Mouse (Mus musculus) testis, adult 2 months (tissue): ENCODE results near the gene Mgrn1. TPM values are rescaled to one million over a fixed set of nuclear protein-coding genes. Genes with fewer than 3 reads are reported as not detected.

Experiments used
- H3K27ac ChIP-seq: fragments of 200-500 bp; 2 replicates; pipeline ENCODE4 v1.5.1; 2012; ENCODE audit warnings: low read depth, low read length; ENCODE audit not compliant: control insufficient read depth, insufficient read depth
- H3K27me3 ChIP-seq: fragments of 200-500 bp; 2 replicates; pipeline ENCODE4 v1.6.1; 2012; ENCODE audit warnings: mild to moderate bottlenecking, low read length, moderate library complexity; ENCODE audit not compliant: control insufficient read depth, insufficient read depth
- H3K36me3 ChIP-seq: fragments of 200-500 bp; 2 replicates; pipeline ENCODE4 v1.6.1; 2012; ENCODE audit warnings: mild to moderate bottlenecking, low read length; ENCODE audit not compliant: control insufficient read depth, insufficient read depth
- H3K4me1 ChIP-seq: fragments of 200-500 bp; 2 replicates; pipeline ENCODE4 v1.6.1; 2012; ENCODE audit warnings: low read length; ENCODE audit not compliant: control insufficient read depth, insufficient read depth
- H3K4me3 ChIP-seq: fragments of 200-500 bp; 2 replicates; pipeline ENCODE4 v1.5.1; 2012; ENCODE audit warnings: low read depth, mild to moderate bottlenecking, low read length, moderate library complexity, mixed read lengths; ENCODE audit not compliant: control insufficient read depth
- CTCF ChIP-seq: fragments of 200-500 bp; IDR thresholded peaks from 2 replicates; pipeline ENCODE4 v1.5.1; 2012; ENCODE audit warnings: low read depth, mild to moderate bottlenecking, inconsistent platforms, low read length, moderate library complexity; ENCODE audit not compliant: control insufficient read depth, insufficient read depth, insufficient replicate concordance
- POLR2A ChIP-seq: fragments of 200-500 bp; IDR thresholded peaks from 2 replicates; pipeline ENCODE4 v1.6.1; 2012; ENCODE audit warnings: low read depth, mild to moderate bottlenecking, inconsistent platforms, low read length, moderate library complexity; ENCODE audit not compliant: control insufficient read depth
- polyA plus RNA-seq: library from polyadenylated mRNA; depleted of rRNA; stranded (reverse); fragments of >200 nt; gene quantifications from 2 replicates; pipeline ENCODE4 v1.2.3, GENCODE M21; 2012

Gene Mgrn1
- polyA plus RNA-seq, 1 experiment = 29.6 TPM

DNA sequence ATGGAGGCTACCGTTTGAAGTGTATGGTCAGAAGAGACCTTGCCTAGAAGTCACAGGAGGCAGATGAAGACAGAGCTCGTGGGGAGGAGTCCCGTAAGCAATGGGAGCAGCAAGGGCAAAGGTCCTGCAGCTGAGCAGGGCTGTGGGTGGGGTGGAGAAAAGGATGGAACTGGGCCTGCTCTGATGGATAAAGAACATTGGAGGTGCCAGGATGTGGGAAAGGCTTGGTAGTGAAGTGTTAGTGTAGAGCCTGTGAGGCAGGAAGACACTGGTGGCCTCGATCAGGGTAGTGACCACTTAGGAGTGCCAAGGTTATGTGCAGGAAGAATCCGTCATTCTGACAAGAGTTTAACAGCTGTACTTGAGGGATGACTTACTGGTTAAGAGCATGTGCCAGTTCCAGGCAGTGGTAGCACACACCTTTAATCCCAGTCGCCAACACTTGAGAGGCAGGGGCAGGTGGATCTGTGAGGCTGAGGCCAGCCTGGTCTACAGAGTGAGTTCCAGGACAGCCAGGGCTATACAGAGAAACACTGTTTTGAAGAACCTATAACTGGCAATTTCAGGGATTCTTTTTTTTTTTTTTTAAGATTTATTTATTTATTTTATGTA lies 17.5 kb downstream of the Mgrn1 start:
- Histone ChIP-seq H3K4me1 (no peaks in the 10 kb centered on the region), H3K36me3 (no peaks in the 10 kb centered on the region; the same call in 1 of the 2 replicates), H3K27me3 (no peaks in the 10 kb centered on the region), H3K27ac (no peak overlapping the region), H3K4me3 (no peak overlapping the region)
- TF ChIP-seq CTCF (no peak), POLR2A (no peak)

DNA sequence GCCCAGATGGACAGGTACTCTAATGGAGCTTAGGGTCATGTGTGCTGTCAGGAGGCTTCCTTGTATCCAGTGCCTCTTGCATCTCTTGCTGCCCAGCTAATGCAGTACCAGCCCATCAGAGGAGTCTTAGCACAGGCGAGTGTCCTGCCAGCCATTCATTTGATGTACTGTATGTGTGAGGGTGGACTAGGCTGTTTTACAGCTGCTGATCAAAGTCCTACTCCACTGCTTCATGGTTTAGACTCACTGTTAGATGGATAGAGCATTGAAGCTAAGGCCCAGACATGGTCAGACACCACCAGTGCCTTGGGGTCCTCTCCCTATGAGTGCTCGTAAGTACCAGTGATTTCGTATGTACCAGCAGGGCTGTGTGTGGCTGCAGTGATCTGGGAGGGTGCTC lies 18.8 kb downstream of the Mgrn1 start:
- Histone ChIP-seq H3K27me3 (no peaks in the 10 kb centered on the region), H3K4me1 (no peaks in the 10 kb centered on the region), H3K27ac (no peak overlapping the region), H3K36me3 (no peaks in the 10 kb centered on the region; the same call in none of the 2 replicates), H3K4me3 (no peak overlapping the region)
- TF ChIP-seq CTCF (no peak), POLR2A (no peak)

DNA sequence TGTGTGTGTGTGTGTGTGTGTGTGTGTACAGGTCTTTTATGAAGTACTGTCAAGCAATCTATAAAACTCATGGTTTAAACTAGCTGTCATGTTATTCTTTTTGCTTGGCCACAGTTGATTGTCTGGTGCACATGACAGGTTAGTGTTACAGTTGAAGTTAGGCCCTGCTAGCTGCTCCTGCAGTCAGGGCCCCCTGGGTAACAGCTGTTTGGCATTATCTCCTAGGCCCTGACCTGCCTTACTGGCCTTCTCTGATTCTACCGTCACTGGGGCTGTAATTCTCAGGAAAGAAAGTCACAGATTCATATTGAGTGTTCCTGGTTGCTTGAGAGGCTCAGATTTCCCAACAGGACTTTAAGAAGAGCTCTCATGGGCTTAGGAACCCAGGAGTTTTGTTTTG lies 19.5 kb downstream of the Mgrn1 start:
- TF ChIP-seq CTCF = no peak
- no peak for TF ChIP-seq POLR2A
- Histone ChIP-seq H3K27ac (no peak overlapping the region), H3K4me3 (no peak overlapping the region), H3K27me3 (no peaks in the 10 kb centered on the region), H3K4me1 (no peaks in the 10 kb centered on the region), H3K36me3 (no peaks in the 10 kb centered on the region; the same call in none of the 2 replicates)

DNA sequence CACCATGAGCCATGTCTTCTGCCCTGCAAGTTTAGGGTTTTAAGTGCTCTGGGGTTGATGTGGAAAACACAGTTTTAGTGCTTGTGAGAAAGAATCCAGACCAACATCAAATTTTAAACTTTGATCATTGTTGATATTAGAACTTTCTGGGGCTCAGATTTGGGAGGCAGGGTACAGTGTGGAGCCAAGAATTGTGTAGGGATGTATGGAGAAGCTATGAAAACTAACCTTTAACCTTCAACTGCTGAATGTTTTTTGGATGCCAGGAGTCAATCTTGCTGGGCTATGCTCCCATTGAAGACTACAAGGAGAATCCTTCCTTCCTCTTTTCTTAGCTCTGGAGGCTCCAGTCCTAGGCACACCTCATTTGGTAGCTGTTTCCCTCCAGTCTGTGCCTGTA lies 20.5 kb downstream of the Mgrn1 start:
- no peak overlapping the region for H3K4me3 ChIP-seq
- TF ChIP-seq POLR2A = no peak
- no peak for TF ChIP-seq CTCF
- no peaks in the 10 kb centered on the region for H3K4me1 ChIP-seq
- H3K27me3 ChIP-seq = no peaks in the 10 kb centered on the region
- no peak overlapping the region for H3K27ac ChIP-seq
- H3K36me3 ChIP-seq = peaks cover under 1% of the 10 kb centered on the region

DNA sequence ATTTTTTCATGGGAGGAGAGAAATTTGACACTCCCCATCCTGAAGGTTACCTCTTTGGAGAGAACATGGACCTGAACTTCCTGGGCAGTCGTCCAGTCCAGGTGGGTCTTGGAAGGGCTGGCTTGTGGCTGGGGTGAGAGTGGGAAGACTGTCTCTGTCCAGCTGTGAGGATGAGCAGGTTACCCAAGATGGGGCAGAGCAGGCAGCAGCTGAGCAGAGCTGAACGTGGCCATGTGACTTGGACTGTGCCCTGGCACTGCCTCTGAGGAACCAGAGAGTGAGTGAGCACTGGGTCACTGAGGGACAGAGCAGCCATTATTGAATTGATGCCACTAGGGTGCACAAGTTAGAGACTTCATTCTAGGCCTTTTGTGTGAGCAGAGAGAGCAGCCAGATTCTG lies 21.3 kb downstream of the Mgrn1 start:
- Histone ChIP-seq H3K27me3 (no peaks in the 10 kb centered on the region), H3K4me3 (no peak overlapping the region), H3K36me3 (peaks cover 3% of the 10 kb centered on the region), H3K4me1 (no peaks in the 10 kb centered on the region), H3K27ac (no peak overlapping the region)
- no peak for TF ChIP-seq POLR2A
- no peak for TF ChIP-seq CTCF

DNA sequence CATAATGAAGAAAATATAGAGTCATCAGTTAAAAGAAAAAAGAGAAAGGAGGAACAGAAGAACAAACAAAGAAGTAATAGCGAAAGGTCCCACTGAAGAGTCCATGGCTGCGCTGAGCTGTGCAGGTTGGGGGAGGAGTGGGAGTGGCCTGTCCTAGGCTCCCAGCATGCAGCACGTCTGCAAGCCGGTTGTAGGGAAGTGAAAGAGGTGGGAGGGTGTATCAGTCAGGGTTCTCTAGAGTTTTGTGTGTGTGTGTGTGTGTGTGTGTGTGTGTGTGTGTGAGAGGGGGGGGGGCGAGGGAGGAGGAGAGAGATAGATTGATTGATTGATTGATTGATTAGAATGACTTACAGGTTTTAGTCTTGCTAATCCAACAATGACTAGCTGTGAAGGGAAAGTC lies 21.9 kb downstream of the Mgrn1 start:
- H3K27ac ChIP-seq = no peak overlapping the region
- H3K36me3 ChIP-seq = peaks cover 3% of the 10 kb centered on the region
- H3K4me3 ChIP-seq = no peak overlapping the region
- TF ChIP-seq CTCF = no peak
- TF ChIP-seq POLR2A = no peak
- H3K27me3 ChIP-seq = no peaks in the 10 kb centered on the region
- no peaks in the 10 kb centered on the region; the same call in 1 of the 2 replicates for H3K4me1 ChIP-seq

DNA sequence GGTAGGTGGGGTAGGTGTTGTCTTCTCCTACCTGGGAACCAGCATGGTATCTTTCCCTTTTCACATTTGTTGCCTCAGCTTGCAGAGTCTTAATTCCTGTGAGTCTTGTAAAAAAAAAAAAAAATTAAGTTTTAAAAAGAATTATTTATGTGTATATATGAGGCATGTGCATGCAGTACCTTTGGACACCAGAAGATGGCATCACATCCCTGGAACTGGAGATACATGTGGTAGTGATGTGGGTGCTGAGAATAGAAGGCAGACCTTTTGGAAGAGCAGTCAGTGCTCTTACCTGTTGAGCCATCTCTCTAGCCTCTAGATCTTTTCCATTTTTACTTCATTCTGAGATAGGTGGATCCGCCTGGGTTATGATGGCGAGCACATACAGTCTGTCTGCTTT lies 23.7 kb downstream of the Mgrn1 start:
- H3K36me3 ChIP-seq = peaks cover 3% of the 10 kb centered on the region
- peaks cover 3% of the 10 kb centered on the region; the same call in 1 of the 2 replicates for H3K4me1 ChIP-seq
- TF ChIP-seq CTCF (no peak), POLR2A (no peak)

DNA sequence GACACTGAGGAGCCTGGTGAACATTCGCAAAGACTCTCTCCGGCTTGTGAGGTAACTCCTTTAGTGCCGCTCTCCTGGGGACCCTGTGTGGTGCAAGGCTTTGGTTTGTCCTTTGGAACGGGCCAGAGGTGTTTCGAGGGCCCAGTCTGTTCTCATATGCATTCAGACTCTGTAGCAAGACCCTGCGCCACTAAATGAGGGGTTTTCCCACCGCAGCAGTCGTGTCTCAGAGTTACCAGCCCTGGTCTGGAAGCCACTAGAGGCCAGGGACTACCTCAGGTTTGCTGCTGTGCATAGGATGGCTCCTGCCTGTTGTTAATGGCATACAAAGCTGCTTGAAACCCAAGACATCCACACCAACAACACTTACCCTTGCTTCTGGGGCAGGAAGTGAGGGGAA lies 24.7 kb downstream of the Mgrn1 start:
- TF ChIP-seq POLR2A (no peak), CTCF (no peak)
- Histone ChIP-seq H3K4me1 (peaks cover 3% of the 10 kb centered on the region; the same call in 1 of the 2 replicates), H3K27me3 (no peaks in the 10 kb centered on the region), H3K27ac (no peak overlapping the region), H3K36me3 (peaks cover 3% of the 10 kb centered on the region), H3K4me3 (no peak overlapping the region)

More for the DNA sequence above, 23.7 kb downstream of the Mgrn1 start:
- H3K4me3 ChIP-seq = no peak overlapping the region
- H3K27ac ChIP-seq = no peak overlapping the region
- no peaks in the 10 kb centered on the region for H3K27me3 ChIP-seq
